Mouse (Mus musculus): Measurements from ENCODE around the gene Rab11a.
"Not testable (repeated sequence)": the region's sequence is repeated elsewhere in the genome, so short reads cannot be mapped to it uniquely, and the experiment has no call there.

The Rab11a gene

GRCm38 (mm10) chr9:64742453-64742852, 4.9 kb upstream of the Rab11a start:
- no peak for DNase-seq (ENCODE audit: low read depth, low spot score)

DNA sequence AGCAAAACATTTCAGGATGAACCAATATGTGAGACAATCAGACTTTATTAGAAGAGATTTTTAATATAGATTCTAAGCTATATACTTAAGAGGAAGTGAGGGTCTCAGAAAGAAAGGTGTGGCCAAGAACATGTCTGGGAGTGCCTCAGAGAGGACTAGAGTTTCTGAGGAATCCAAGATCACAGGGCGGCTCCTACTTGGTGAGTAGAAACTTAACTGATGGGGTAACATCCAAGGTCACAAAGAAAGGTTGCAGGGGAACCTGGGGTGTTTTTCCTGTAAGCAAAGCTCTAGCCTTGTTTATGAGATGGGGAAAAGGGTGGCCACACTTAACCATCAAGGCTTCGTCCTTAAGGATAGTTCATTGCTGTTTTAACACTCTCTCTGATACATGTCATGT, 1.4 kb upstream of the Rab11a start:
- no peak for DNase-seq (ENCODE audit: low read depth, low spot score)

- DNase-seq (ENCODE audit: low read depth, low spot score) = peak; percentile 87
Measured at GRCm38 (mm10) chr9:64736639-64737405, 736 bp downstream of the Rab11a start.

DNA sequence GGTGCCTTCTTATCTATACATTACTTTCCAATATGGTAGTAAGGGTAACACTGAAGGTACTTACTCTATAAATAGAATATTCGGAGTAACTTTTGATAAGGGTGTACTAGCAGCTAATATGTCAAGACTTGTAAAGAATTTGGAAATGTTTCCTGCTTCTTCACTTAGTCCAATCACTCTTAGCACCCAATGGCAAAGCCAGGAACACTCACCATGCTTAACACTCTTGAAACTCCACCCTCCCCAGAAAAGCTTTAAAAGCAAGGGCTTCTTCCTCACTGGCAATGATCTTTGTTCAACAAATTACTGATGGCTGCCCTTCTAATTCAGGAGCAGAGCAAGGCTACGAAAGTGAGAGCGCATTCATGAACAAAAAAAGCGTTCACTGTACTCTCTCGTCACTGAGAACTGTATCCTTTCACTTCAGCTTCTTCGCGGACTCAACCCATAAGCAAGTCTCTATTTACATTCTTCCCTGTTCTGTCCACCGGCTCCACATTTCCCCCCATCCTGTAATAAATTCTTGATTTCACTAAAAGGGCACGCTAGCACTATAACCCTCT, 1.4 kb downstream of the Rab11a start:
- DNase-seq (ENCODE audit: low read depth, low spot score) = no peak

- DNase-seq (ENCODE audit: low read depth, low spot score) = not testable (repeated sequence)
Measured at GRCm38 (mm10) chr9:64734992-64735391, 2.6 kb downstream of the Rab11a start.

DNA sequence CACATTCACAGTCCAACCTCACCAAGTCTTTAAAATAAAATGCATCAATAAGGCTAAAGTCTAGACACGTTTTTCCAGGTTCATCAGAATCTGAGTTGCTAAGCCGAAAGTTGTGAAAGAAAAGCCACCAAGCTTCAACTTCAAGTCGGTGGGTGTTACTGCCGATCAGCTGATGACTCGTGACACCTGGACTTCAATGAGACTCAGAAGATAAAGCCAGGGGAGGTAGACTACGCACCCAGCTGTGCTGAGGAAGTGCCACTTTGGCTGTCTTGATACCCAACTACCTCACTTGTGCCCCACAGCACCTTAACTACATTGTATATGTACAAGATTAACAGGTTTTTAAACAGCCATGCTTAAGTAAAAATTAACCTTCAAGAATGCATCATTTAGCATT, 3.4 kb downstream of the Rab11a start:
- peak; percentile 8 for DNase-seq (ENCODE audit: low read depth, low spot score)

DNA sequence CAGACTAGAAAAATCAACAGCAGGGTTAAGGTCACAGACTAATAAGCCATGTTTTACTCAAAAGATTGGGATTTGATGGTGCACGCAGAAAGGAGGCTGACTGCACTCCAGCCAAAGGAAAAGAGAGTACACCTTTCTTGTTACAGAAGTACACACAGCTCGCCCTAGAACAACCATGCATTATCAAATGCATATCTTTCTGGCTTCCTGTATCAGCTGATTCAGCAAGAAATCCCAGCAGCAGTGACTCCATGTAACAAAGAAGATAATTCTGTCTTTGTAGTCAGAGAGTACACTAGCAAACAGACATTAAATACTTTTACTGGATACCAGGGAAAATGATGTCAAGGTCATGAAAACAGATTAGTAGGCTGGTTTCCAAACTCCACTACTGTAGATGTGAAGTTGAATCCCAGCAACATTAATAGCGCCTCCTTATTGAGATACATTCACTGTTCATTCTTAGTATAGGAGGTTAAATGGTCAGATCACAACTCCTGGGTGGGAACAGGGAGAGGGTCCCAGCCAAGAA, 6.5 kb downstream of the Rab11a start:
- DNase-seq (ENCODE audit: low read depth, low spot score) = no peak

GRCm38 (mm10) chr9:64726454-64726853, 11.1 kb downstream of the Rab11a start:
- DNase-seq (ENCODE audit: low read depth, low spot score) = no peak

GRCm38 (mm10) chr9:64719526-64720163, 17.9 kb downstream of the Rab11a start:
- no peak for DNase-seq (ENCODE audit: low read depth, low spot score)

GRCm38 (mm10) chr9:64710291-64710690, 27.3 kb downstream of the Rab11a start:
- DNase-seq (ENCODE audit: low read depth, low spot score) = not testable (repeated sequence)

DNA sequence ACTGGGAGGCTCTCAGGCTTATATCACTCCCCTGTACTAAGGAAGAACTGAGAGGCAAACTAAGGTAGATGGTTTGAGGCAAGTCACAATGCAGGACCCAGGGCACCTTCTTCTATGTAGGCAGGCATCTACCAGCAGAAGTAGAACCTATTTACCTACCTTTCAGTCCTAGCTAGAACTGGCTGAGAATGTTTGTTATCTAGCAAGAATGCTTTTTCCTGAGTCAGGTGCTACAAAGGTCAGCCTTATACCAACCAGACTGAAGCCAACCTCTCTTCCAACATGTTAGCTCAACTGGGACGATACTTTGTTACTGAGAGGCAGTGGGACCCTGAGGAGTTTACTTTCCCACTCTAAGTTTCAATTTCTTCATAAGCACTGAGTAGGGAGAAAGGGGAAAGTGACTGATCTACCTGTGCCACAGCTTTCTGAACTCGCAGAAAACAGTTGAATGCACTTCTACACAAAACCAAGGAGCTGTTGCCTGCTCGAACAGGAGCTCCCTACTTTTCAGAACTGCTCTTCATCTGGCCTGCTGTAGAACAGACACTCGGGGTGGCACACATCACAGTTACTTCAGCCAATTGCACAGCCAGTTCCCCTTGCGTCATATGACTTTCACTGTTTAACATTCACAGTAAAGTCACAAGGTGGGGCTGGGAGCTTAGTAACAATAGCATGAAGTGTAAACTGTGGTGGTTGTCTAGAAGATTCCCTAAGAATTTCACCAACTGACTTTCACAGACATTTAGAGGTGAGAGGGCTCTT, 33.3 kb downstream of the Rab11a start:
- DNase-seq (ENCODE audit: low read depth, low spot score) = peak; percentile 7

DNA sequence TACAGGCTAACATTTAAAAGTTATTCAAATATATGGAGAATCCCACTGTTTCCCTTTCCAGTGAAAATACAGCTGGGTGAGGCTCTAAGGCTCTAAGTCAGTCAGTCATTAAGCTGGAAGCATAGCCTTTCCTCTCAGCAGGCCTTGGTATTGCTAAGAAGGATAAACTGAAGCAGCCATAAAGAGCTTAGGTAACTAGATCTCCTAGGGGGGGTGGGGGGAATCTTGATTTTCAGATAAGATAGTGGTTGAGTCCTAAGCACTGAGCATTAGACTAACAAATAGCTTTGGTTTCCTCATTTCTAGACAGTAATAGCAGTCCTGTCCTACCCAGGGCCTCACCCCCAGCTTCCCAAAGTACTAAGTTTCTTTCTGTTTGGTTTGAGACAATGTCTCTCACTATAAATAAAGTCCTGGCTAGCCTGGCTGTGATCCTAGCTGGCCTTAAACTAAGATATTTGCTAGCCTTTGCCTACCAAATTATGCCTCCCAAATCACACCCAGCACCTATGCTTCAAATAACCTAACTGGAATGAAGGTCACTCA, 34.1 kb downstream of the Rab11a start:
- DNase-seq (ENCODE audit: low read depth, low spot score) = no peak

DNA sequence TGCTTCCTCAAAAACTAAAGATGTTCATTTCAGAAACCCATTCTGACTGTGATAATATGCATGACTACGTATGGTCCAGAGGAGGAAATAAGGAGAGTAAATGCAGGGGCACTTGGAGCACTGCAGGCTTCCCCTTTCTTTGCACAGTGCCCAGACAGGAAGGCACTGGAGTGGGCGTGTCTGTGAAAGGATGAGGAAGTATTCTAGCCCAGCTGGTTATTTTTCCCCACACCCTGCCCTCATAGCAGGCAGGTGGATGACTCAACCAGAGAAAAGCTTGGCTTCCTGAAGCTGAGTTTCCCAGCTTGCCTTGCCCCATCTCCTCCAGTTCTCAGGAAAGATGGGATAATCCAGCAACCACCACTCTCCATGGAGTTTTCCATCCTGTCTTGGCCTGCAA, 34.6 kb downstream of the Rab11a start:
- peak; percentile 14 for DNase-seq (ENCODE audit: low read depth, low spot score)

- DNase-seq (ENCODE audit: low read depth, low spot score) = no peak
Measured at GRCm38 (mm10) chr9:64702391-64702790, 35.2 kb downstream of the Rab11a start.

- DNase-seq (ENCODE audit: low read depth, low spot score) = no peak
Measured at GRCm38 (mm10) chr9:64701651-64702050, 35.9 kb downstream of the Rab11a start.

DNA sequence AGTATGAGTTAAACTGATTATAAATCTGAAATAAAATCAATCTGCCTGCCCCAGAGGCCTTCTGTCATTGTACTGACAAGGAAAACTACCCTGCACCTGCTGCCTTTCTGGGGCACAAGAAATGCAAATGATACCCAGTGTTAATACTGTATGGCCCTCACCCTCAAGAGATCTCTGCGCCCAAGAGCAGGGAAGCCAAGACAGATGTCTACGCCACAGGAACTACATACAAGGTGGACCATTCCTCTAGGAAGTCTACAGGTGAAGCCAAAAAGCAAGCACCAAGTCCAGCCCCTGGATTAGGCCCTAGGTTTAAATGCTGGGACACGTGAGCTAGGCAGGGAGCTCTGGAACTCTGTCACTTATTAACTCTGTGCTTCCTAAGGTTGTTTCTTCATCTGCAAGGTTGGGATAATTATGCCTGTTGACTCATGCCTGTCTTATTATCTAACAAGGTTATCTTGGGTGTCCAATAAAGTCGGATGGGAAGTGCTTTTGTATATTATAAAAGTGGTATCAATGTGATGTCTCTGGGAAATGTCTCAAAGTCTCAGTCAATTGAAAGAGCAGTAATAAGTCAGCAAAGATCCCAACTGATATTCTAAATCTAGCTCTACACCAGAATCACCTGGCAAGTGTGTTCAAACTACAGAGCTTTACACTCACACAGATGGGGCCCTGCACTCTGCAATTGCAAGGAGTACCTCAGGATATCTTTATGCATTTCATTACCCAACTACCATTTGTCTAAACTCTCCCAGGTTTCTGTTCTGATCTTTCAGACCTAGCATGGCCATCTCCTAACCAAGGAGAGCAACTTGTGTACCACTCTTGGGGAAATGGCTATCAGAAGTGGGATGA, 36.9 kb downstream of the Rab11a start:
- no peak for DNase-seq (ENCODE audit: low read depth, low spot score)

DNA sequence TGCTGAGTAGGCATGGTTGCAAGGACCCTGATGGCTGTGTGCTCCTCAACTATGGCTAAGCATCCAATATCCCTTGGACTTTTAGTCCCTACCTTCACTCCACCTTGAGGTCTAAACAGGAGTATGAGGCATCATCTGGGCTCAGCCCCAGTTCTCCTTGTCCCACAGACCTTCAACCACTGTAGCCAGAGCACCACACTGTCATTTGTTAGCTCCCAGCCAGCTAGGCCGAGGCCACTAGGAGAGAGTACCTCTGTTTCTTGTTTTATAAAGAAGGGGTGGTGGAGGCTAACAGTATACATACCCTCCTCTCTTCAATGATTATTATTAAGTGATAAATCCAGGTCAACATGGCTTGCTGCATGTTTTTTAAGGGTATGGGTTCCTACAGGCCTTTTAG, 39.0 kb downstream of the Rab11a start:
- no peak for DNase-seq (ENCODE audit: low read depth, low spot score)

- DNase-seq (ENCODE audit: low read depth, low spot score) = no peak
Measured at GRCm38 (mm10) chr9:64697677-64698076, 39.9 kb downstream of the Rab11a start.

- no peak for DNase-seq (ENCODE audit: low read depth, low spot score)
Measured at GRCm38 (mm10) chr9:64697006-64697405, 40.6 kb downstream of the Rab11a start.

DNA sequence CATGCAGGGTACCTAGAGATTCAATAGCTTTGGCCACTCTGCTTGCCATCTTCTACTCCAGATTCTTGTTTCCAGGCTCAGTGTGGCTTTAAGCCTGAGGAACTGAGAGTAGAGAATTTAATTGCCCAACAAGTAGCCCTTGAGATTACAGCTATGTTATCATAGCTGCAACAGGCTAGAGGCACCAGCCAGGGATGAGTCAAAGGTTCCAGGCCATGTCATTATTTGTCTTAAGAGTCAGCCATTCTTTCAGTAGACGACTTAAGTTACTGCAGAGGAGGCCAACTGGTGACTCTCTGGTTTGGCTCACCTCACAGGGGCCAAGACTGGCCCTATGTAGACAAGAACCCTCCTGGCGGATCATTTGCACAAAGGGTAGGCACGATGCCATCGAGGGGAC, 41.2 kb downstream of the Rab11a start:
- no peak for DNase-seq (ENCODE audit: low read depth, low spot score)

DNA sequence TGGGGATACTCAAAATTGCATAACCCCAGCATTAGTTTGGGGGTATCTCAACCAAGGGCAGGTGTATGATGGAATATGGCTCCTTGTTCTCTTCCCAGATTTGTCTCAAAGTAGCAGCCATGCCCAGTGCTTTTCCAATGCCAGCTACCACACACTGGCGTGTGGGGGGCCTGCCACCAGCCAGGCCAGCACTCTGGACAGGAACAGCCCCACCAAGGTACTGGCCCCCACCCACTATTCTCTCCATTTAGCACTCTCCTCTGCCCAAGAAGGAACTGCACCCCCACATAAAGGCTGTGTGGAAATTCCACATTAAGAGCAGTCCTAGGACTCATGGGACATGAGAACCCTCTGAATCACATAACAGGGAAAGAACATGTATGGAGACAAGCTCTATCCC, 42.3 kb downstream of the Rab11a start:
- no peak for DNase-seq (ENCODE audit: low read depth, low spot score)
